Mouse (Mus musculus) MEL (cell line): ENCODE results near the gene Klhl21. TPM values are rescaled to one million over a fixed set of nuclear protein-coding genes. Genes with fewer than 3 reads are reported as not detected.
A peak's percentile ranks its signal among the peaks of the same experiment; 100 is the strongest.
"Not testable (repeated sequence)": the region's sequence is repeated elsewhere in the genome, so short reads cannot be mapped to it uniquely, and the experiment has no call there.

ENCODE experiments used
- DNase-seq: peaks from one replicate; pipeline ENCODE4 v3.0.0; 2011; ENCODE audit warnings: low read depth, low spot score
- H3K27ac ChIP-seq: 2 replicates; pipeline ENCODE4 v1.5.1; 2012; ENCODE audit warnings: low read depth, mild to moderate bottlenecking, control low read depth, low read length, moderate library complexity; ENCODE audit not compliant: control insufficient read depth
- H3K27me3 ChIP-seq, 2 experiments: fragments of 150-350 bp in 1 of 2; sonication (generic) in 1 of 2; 2 replicates each; pipeline ENCODE4 v1.6.1; 2012; ENCODE audit warnings: low read length in 2 of 2, mild to moderate bottlenecking in 2 of 2, improper control_type of control experiment in 1 of 2, moderate library complexity in 1 of 2; ENCODE audit not compliant: insufficient read depth in 2 of 2, control insufficient read depth in 1 of 2
- H3K36me3 ChIP-seq, 2 experiments: 2 replicates each; pipeline ENCODE4 v1.6.1; 2012 to 2014; ENCODE audit warnings: low read length in 2 of 2, improper control_type of control experiment in 1 of 2, inconsistent platforms in 1 of 2, mild to moderate bottlenecking in 1 of 2; ENCODE audit not compliant: insufficient read depth in 2 of 2, control insufficient read depth in 1 of 2
- H3K4me1 ChIP-seq, 2 experiments: fragments of 150-350 bp in 1 of 2; sonication (generic) in 1 of 2; 2 replicates each; pipeline ENCODE4 v1.6.1; 2012; ENCODE audit warnings: low read length in 2 of 2, improper control_type of control experiment in 1 of 2, mild to moderate bottlenecking in 1 of 2; ENCODE audit not compliant: insufficient read depth in 2 of 2, control insufficient read depth in 1 of 2
- H3K4me3 ChIP-seq, 2 experiments: fragments of 150-350 bp in 1 of 2; sonication (generic) in 1 of 2; 2 replicates each; pipeline ENCODE4 v1.5.1; 2012; ENCODE audit warnings: low read depth in 2 of 2, low read length in 2 of 2, mild to moderate bottlenecking in 2 of 2, moderate library complexity in 2 of 2, control low read depth in 1 of 2, improper control_type of control experiment in 1 of 2; ENCODE audit not compliant: control insufficient read depth in 1 of 2, insufficient read depth in 1 of 2
- H3K79me2 ChIP-seq: 2 replicates; pipeline ENCODE4 v1.6.1; 2012; ENCODE audit warnings: mild to moderate bottlenecking, low read length, moderate library complexity; ENCODE audit not compliant: control insufficient read depth, poor library complexity, insufficient read depth
- H3K9ac ChIP-seq: 2 replicates; pipeline ENCODE4 v1.6.1; 2012; ENCODE audit warnings: low read depth, mild to moderate bottlenecking, control low read depth, low read length, moderate library complexity; ENCODE audit not compliant: control insufficient read depth, poor library complexity, severe bottlenecking
- H3K9me3 ChIP-seq: fragments of 150-350 bp; sonication (generic); replicated peaks from 2 replicates; pipeline ENCODE4 v1.6.1; 2012; ENCODE audit warnings: mild to moderate bottlenecking, low read length, improper control_type of control experiment, moderate library complexity; ENCODE audit not compliant: insufficient read depth
- CTCF ChIP-seq, 3 experiments: IDR thresholded peaks in 2 of 3; conservative IDR thresholded peaks in 1 of 3; 2 replicates each; pipeline ENCODE4 v1.5.1; 2011 to 2012; ENCODE audit warnings: low read length in 3 of 3, low read depth in 2 of 3, mild to moderate bottlenecking in 2 of 3, improper control_type of control experiment in 1 of 3, inconsistent platforms in 1 of 3, mixed read lengths in 1 of 3, moderate library complexity in 1 of 3; ENCODE audit not compliant: control insufficient read depth in 1 of 3, insufficient read depth in 1 of 3, poor library complexity in 1 of 3, severe bottlenecking in 1 of 3
- MAZ ChIP-seq: IDR thresholded peaks from 2 replicates; pipeline ENCODE4 v1.6.1; 2012; ENCODE audit warnings: low read depth, mild to moderate bottlenecking, inconsistent platforms, low read length, improper control_type of control experiment
- MYB ChIP-seq: IDR thresholded peaks from 2 replicates; pipeline ENCODE4 v1.6.1; 2011; ENCODE audit warnings: mild to moderate bottlenecking, low read depth, low read length, improper control_type of control experiment
- MYC ChIP-seq: IDR thresholded peaks from 2 replicates; pipeline ENCODE4 v1.6.1; 2011; ENCODE audit warnings: low read depth, mild to moderate bottlenecking, low read length, improper control_type of control experiment, moderate library complexity
- NELFE ChIP-seq: IDR thresholded peaks from 2 replicates; pipeline ENCODE4 v1.6.1; 2011; ENCODE audit warnings: low read depth, low read length, improper control_type of control experiment
- RAD21 ChIP-seq: IDR thresholded peaks from 2 replicates; pipeline ENCODE4 v1.6.1; 2011; ENCODE audit warnings: mild to moderate bottlenecking, low read depth, low read length, improper control_type of control experiment
- SIN3A ChIP-seq: IDR thresholded peaks from 2 replicates; pipeline ENCODE4 v1.6.1; 2012; ENCODE audit warnings: low read length, improper control_type of control experiment, inconsistent platforms
- SMC3 ChIP-seq: IDR thresholded peaks from 2 replicates; pipeline ENCODE4 v1.6.1; 2011; ENCODE audit warnings: low read depth, low read length, improper control_type of control experiment
- TCF12 ChIP-seq: IDR thresholded peaks from 2 replicates; pipeline ENCODE4 v1.6.1; 2014; ENCODE audit warnings: low read depth, mild to moderate bottlenecking, inconsistent platforms, low read length, improper control_type of control experiment, moderate library complexity
- USF1 ChIP-seq: IDR thresholded peaks from 2 replicates; pipeline ENCODE4 v1.6.1; 2014; ENCODE audit warnings: low read depth, mild to moderate bottlenecking, inconsistent platforms, low read length, improper control_type of control experiment, moderate library complexity
- USF2 ChIP-seq, 2 experiments: IDR thresholded peaks; 2 replicates each; pipeline ENCODE4 v1.6.1; 2011 to 2012; ENCODE audit warnings: improper control_type of control experiment in 2 of 2, low read length in 2 of 2, borderline replicate concordance in 1 of 2, inconsistent platforms in 1 of 2, low read depth in 1 of 2, mild to moderate bottlenecking in 1 of 2; ENCODE audit not compliant: insufficient read depth in 1 of 2
- ZC3H11A ChIP-seq: IDR thresholded peaks from 2 replicates; pipeline ENCODE4 v1.6.1; 2012; ENCODE audit warnings: low read depth, mild to moderate bottlenecking, inconsistent platforms, low read length, improper control_type of control experiment
- polyA plus RNA-seq, 2 experiments: library from polyadenylated mRNA; stranded (reverse) in 1 of 2; unstranded in 1 of 2; fragments of >175 nt in 1 of 2; fragments of >200 nt in 1 of 2; gene quantifications; 2 replicates each; pipeline versions ENCODE4 v1.2.1 to v1.2.4; 2012; ENCODE audit warnings: low replicate concordance in 2 of 2, low read depth in 1 of 2; ENCODE audit not compliant: insufficient read length in 2 of 2, insufficient read depth in 1 of 2, missing spikeins in 1 of 2
- total RNA-seq: library from RNA; depleted of rRNA; stranded (reverse); fragments of 300-350 nt; gene quantifications from 2 replicates; pipeline ENCODE4 v1.2.3, GENCODE M21; 2012

Klhl21 gene
- total and polyA plus RNA-seq, 3 experiments: 18.0 to 22.5 TPM; not detected in 1

GRCm38 (mm10) chr4:152036464-152036863 lies 27.9 kb downstream of the Klhl21 start:
- not testable (repeated sequence) for H3K9ac ChIP-seq, H3K27ac ChIP-seq, H3K27me3 ChIP-seq, H3K36me3 ChIP-seq, H3K4me1 ChIP-seq, H3K4me3 ChIP-seq, H3K9me3 ChIP-seq
- peak in 2 of 3 experiments; percentile 35 to 64; a peak in 3 of 6 replicates for TF ChIP-seq CTCF (IDR thresholded peaks at IDR 0.05 in 2 of 3, conservative IDR thresholded peaks at IDR 0.05 in 1 of 3; ENCODE audit: control insufficient read depth in 1 of 3, insufficient read depth in 1 of 3, low read depth in 2 of 3, low read length in 3 of 3, poor library complexity in 1 of 3, severe bottlenecking in 1 of 3)
- peak; percentile 57 for TF ChIP-seq SMC3
- 0 out of 2 replicates have a peak, but pooled peaks have one; percentile 25 for TF ChIP-seq USF1
- TF ChIP-seq RAD21: peak; percentile 29
- 0 out of 2 replicates have a peak, but pooled peaks have one; percentile 16 for TF ChIP-seq MYC
- DNase-seq: peak; percentile 55
- peaks cover 23% of the 10 kb centered on the region for H3K79me2 ChIP-seq

DNA sequence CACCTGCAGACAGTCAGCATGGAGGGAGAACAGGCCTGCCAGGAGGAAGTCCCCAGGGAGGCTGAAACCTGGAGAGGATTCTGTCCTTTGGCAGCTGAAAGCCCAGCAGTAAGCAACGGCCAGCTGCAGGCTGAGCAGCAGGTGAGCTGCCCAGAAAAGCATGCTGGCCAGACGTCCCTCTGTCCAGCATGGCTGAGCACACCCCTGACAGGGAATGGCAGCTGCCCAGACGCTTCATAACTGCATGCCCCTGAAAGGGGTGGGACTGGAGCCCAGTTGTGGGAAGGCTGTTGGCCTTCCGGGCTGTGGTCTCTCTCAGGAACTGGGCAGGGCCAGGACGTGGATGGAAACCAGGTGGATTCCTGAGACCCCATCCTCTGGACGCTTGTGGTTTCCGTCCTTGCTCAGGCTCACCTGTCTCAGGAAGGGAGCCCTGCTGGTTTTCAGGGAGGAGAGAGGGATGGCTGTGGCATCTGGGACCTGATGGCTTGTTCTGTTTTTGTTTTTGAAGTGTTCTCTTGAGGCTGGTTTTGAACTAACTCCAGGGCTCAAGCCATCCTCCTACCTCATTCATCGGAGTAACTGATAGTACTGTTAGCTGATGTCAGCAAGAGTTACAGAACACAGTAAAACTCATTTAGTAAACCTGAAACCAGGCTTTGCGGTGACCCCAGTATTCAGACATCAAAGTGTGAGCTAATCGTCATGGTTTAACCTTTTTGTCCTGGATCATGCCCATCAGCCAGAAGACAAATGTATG lies 29.8 kb downstream of the Klhl21 start, which contains the start of gene Tas1r1:
Tas1r1 (minus strand) TSS at position 344 of the 760 bp plus-strand sequence.
- Histone ChIP-seq H3K79me2 (peaks cover 42% of the 10 kb centered on the region), H3K9ac (peak within 1 kb of the TSS; percentile 99), H3K27ac (peak within 1 kb of the TSS; percentile 62), H3K4me1 (peaks cover 0 to 10% of the 10 kb centered on the region in 2 experiments; a peak in 2 of 4 replicates), H3K9me3 (no peaks in the 10 kb centered on the region), H3K36me3 (peaks cover 4 to 8% of the 10 kb centered on the region in 2 experiments), H3K27me3 (no peaks in the 10 kb centered on the region), H3K4me3 (peak within 1 kb of the TSS; percentile 86 to 95)
- no peak for DNase-seq
- no peak for TF ChIP-seq ZC3H11A
- no peak for TF ChIP-seq SIN3A
- TF ChIP-seq USF2 (IDR thresholded peaks at IDR 0.05; ENCODE audit: borderline replicate concordance in 1 of 2, insufficient read depth in 1 of 2, low read depth in 1 of 2, low read length in 2 of 2): no peak
- no peak for TF ChIP-seq SMC3
- no peak for TF ChIP-seq NELFE
- no peak for TF ChIP-seq MYC
- no peak for TF ChIP-seq TCF12
- no peak for TF ChIP-seq MYB
- TF ChIP-seq MAZ: no peak
